Mouse (Mus musculus) adrenal gland, postnatal 4 days (tissue): ENCODE measurements around the gene Hoxa7. TPM values are rescaled to one million over a fixed set of nuclear protein-coding genes. Genes with fewer than 3 reads are reported as not detected.
A peak's percentile ranks its signal among the peaks of the same experiment; 100 is the strongest.

Experiments used
- DNase-seq, 2 experiments: peaks; one replicate each; pipeline ENCODE4 v3.0.0; 2021 to 2022; ENCODE audit warnings: low spot score in 2 of 2, mixed read lengths in 2 of 2
- total RNA-seq, 2 experiments: library from RNA; stranded (reverse); gene quantifications; 2 replicates each; pipeline ENCODE4 v1.2.3; 2021

The Hoxa7 gene
- total RNA-seq, 2 experiments from 2014 or later = 25.1 to 28.1 TPM

DNA sequence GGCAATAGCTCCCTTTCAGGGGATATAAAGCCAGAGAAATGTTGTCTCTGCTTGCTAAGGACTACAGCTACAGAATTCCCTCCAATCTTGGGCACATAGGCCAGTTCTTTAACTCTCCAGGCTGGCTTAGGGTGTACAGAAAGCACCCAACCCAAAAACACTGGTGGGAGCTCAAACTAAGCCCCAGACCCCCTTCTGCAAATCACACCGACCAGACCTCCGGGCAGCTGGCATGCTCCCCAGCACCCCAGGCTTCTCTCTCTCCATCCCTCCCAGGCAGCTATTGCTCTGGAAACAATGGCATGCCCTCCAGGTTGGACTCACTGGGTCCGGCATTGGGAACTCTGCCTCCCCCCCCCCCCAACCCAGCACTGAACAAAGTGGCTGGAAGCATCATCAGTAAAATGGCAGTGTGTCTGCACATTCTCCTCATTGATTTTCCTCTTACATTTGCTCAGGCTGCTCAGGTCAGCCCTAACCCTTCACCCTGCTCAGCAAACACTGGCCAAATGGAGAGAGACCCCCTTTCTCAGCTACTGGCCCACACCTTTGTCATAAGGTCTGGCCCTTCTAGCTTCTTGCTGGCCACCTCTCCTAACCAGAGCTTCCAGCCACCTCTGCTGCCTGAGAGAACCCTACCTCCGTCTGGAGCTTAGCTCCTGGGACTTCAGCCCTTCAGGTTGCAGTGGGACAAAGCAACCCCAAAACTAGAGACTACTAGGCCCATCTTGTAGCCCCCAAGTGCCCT is 42.6 kb downstream of the Hoxa7 start:
- DNase-seq = no peak

DNA sequence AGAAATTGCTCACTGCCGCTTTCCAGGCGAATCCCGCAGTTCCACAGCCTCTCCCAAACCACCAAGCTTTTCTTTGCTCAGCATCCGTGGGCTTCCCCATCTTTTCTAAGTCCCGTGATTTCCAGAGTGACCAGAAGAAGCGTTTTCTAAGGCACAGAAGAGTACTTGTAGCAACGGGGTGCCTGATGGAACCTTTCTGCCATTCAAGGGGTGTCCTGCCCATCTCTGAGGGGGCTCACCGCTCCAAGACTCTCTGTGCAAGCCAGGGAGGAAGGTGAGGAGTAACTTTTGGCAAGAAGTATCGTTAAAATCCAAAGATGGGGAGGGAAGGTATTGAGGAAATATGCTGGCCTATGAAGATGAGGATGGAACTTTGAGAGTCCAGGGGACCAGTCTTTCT is 43.8 kb downstream of the Hoxa7 start:
- DNase-seq = no peak

DNA sequence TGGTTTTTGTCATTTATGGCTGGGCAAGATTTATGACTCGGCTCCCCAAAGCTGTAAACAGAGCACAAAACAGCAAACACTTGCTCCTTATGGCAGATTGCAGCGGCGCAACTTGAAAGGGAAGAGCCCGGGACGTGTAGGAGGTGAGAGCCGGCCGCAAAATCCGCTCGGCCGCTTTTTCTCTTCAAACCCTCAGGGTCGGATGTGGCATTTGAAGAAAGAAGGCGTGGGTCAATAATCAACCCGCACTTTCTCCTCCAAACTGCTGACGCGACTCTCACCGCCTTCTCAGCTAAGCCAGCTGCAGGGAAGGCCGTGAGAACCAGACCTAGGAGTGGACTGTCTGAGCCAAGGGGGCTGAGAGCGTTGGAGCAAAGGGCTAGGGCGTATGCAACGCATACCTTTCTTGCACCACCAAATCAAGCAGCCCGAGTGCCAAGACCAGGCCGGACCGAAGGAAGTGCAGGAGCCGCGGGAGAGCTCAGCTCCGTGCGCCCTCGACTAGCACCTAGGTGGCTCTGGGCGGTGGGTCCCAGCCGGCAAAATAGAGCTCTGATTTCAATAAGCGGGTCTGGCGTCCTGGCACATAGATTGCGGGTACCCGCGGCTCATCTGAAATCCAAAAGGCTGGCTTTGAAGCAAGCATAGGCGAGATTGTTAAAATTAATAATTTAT is 44.5 kb downstream of the Hoxa7 start, which contains the start of gene 5730596B20Rik:
5730596B20Rik (plus strand) TSS at position 438 of the 675 bp plus-strand sequence.
- DNase-seq = no peak

DNA sequence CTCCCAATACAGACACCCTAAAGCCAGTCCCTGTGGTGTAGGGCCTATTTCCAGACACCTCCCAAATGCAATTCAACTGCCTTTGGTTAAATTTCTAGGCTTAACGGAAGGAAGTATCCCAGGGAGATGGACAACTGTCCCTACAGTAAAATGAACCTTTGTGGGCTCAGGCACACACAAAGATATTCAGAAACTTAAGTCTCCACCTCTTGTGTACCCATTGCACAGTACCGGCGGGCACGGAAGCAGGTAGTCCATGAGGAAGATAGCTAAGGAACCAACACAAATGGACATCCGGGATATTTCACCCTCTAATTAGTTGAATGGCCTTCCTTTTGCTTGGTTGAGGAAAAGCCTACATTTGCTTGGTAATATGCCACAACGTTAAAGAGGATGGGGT is 45.3 kb downstream of the Hoxa7 start:
- no peak for DNase-seq

DNA sequence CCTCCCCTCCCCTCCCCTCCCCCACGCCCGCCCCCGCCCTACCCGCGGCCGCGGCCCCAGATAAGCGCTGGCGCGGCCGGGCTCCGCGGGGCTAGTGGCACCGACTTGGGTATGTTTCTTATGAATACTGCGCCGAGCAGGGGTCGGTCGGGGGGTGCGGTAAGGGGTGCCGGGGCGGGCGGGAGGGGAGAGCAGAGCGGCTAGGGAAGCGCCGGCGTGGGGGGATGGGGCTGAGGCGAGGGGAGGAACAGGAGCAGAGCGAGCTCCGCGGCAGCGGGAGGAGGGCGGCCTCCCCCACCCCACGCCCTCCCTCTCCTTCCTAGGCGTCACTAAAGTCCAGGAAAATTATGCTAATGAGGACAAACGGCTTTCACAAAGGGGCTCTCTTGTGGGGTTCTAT is 45.8 kb downstream of the Hoxa7 start:
- no peak for DNase-seq

DNA sequence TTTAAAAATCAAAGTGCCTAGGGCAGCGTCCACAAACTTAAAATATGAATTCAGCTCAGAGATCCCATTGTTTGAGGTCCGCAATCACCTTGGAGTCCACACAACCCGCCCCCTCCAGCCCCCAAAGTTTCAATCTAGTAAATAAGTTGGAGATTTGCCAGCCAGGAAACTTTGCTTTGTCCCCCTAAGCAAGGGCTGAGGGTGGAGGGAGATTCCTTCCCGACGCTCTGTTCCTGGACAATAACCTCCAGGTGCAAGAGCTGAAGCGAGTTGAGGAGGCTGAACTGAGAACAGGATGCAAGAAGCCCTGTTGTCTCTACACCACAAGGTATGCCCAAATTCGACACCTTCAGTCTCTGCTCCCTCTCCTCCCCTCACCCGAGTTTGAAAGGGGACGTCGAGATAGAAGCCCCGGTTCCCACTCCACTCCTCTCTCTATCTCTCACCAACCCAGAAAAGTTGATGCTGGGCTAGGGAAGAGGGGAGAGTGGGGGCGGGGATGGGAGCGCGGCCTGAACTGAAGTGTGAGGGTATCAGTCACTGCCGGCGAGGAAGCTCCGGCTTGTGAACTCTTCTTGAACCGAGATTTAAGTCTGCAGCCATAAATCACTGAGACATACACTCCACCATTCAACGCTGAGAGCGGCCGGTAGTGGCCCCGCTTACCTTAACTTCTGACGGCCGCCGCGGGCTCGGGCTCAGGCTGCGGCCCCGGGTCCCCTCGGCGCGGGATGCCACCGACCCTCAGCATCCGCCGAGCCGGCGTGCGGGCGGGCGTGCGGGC is 46.5 kb downstream of the Hoxa7 start:
- no peak for DNase-seq

DNA sequence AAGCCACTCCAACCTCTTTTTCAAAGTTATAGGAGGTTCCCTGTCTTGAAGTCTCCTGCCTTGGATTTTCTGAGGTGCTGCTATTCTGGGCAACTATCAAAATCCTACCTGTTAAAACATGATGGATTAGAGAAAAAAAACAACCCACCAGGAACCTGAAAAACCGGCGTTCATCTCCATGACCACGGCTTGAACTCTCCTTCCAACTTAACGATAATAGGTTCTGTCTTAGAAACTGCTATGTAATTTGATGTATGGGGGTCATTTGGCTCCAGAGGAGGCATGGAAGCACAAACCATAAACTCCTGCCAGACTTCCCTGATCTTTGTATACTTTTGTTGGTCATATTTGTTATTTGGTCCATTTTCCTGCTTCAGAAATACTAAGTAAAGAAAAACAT is 48.0 kb downstream of the Hoxa7 start:
- DNase-seq = no peak

DNA sequence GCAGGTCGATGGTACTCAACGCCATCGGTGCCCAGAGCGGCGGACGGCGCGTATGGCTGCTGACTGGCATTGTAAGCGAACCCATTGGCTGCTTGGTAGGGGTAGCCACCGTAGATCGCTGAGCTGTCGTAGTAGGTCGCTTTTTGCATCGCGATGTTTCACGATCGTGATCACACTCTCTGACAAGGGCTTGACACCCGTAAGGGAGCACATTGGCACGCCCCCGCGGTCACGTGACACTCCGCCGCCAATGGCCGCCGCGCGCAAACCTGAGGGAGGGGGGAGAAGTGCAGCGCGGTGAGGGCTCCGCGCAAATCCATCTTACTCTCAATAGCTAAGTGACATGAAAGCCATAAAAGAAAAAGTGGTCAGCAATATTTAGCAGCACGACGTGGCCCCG is 49.2 kb downstream of the Hoxa7 start:
- peak; percentile 85 to 90 for DNase-seq

DNA sequence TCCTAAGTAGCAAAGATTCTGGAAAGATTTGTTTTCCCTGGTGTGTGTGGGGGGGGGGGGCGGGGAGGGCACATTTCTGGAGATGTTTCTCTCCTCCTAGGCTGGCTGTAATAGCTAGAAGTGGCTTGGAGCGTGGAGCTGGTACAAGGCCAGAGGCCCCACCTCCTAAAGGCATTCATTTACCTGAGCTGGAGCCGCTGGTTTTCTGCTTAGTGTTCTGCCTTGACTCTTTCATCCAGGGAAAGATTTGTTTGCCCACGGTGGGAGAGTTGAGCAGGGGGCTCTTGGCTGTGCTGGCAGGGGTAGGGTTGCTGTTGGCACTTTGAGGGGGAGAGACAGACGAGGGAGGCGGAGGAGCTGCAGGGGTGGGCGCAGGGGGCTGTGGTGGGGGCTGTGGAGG is 49.7 kb downstream of the Hoxa7 start:
- DNase-seq = no peak

DNA sequence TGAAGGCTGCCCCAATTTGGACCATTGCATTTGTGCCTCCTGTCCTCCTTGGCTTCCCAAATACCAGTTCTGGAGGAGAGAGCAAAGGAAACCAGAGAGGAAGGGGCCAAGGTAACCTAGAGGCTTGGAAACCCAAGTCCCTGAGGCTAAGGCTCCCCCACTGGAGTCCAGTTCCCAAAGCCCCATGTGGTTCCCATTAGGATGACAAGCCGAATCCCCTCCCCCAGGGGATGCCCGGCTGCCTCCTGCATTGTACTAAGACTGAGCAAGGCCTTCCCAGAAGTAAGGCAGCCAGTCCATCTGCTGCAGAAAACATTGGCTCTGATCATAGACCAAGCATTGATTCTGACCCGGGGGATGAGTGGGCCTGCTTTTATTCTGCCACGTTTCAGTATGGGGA is 50.3 kb downstream of the Hoxa7 start:
- no peak for DNase-seq

DNA sequence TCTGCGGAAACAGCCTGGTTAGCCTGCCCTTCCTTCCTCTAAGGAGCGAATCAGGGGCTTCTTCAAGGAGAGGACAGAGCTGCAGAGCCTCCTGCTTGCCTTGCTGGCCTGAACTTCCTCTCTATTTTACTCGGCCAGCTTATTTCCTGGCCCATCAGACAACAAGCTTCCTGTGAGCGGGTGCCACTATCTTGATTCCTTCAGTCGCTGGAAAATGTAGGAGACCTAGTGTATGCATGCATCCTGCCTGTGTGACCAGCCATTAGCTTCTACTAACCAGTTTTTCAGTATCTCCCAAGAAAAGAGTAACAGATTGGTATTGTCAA is 50.8 kb downstream of the Hoxa7 start:
- no peak for DNase-seq

DNA sequence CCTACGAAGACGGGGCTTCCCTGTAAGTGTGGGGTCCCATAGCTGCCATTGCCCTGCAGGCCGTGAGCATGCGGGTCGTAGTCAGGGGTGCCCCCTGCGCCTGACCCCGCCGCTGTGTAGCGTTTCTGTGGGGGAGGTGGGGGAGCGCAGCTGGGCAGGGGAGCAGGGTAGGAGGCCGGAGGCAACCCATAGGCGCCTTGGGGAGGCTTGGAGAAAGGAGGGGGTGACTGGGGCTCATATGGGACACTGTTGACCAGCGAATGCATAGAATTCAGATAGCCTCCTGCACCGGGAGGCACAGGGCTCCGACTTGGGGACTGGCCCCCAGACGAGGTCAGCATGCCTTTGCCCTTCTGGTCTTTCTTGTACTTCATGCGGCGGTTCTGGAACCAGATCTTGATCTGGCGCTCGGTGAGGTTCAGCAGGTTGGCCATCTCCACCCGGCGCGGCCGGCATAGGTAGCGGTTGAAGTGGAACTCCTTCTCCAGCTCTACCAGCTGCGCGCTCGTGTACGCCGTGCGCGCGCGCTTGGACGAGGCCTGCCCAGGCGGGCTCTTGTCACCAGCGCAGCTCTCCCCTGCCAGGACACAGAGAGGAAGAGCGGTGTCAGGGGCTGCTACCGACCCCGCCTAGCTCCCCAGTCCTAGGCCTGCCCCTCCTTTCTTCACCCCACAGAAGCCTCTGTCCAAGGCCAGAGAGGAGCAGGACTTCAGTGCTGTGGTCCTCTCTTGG is 51.3 kb downstream of the Hoxa7 start:
- peak in 1 of 2 experiments; percentile 37 for DNase-seq

DNA sequence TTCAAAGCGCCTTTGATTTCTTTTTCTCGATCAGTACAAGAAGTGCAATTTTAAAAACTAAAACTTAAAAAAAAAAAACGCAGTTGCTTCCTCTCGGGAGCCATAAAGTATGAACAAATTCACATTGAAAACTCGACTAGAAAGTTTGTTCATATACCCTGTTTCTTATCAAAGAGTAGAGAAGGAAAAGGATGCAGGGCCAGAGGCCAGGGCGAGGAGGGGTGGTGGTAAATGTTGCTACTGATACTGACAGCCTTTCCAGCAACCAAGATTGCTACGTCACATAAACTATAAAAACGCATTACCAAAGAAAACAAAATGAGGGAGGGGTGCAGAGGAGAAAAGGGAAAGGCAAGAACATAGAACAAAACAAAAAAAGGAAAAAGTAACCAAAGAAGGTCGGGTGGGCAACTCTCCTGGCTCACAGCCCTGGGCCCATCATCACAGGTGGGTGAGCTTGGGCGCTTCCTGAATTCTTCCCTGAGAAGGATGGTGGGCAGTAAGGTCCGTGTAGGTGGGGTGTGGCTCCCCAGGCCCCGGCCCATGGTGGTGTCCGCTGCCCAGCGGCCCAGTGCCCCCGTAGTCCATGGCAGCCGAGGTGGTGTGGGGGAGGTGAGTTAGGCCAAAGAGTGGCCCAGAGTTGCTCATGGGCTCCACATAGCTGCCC is 52.0 kb downstream of the Hoxa7 start:
- DNase-seq = no peak

DNA sequence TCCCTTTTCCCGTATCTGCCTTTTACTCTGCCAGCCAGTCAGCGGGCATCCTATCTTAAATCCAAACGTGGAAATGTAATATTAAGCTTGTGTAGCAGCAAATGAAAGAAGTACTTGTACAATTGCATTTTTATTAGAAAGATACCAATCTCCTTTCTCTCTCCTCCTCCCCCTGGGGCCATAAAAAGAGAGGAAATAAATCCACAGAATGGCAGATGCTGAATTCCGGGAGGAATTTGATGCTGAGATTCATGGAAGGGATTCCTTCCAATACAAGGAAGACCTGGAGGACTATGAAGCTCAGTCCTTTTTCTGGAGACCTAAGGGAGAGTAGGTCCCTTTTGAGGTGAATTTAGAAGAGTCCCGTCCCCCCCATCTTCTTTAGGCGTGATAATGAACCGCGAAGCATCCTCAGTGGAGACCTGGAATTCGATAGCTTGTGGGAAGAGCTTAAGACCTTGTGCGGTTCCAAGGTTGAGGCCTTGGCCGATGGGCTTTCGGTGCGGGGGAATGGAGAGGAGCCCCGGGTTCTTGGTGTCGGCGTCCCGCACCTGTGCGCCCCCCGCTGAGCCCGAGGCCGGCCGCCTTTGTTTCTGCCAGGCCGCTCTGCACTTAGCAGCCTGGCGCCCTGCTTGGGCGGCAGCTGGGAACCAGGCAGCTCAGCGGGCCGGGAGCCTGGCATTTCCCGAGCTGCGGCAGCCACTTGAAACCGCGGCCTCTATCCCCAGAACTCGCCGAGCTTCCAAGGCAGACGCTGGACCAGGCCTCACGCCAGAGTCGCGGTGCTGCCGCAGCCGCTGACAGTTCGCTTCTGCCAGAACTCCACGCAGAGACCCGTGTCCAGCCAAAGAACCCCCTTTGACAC is 53.2 kb downstream of the Hoxa7 start:
- DNase-seq = no peak

DNA sequence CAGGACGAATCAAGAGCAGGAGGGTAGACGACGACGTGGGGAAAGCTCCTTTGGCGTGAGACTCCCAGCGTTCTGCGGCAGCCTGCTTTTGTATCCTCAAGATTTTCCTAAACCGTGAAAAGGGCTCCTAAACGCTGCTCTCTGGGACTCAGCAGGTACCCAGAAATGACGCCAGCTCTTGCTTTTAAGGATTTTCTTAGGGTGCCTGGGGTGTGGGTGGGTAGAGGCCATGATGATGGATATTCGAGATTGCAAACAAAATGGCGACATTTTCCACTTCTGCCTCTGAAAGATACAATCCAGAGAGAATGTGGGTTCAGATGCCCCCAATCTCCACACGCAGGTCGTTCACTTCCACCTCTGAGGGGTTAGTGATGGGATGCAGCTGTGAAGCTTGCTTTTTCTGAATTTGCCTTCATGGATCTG is 53.9 kb downstream of the Hoxa7 start:
- no peak for DNase-seq

DNA sequence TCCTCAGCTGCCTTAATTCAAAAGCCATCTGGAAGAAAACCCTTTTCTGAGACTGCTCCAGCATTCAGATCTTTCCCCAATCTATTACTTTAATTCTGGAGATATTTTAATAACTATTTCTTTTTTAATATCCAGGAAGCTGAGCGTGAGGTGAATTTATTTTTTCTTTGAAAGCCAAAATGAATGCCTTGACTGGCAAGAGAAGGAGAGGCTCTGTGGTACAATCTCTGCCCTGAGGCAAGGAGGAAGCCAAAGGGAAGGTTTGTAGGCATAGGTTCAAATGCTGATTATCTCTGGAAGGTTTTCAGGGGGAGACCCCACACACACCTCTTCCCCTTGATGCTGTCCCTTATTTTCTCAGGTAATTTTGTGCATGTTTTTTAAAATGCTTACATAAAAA is 54.5 kb downstream of the Hoxa7 start:
- DNase-seq = no peak

DNA sequence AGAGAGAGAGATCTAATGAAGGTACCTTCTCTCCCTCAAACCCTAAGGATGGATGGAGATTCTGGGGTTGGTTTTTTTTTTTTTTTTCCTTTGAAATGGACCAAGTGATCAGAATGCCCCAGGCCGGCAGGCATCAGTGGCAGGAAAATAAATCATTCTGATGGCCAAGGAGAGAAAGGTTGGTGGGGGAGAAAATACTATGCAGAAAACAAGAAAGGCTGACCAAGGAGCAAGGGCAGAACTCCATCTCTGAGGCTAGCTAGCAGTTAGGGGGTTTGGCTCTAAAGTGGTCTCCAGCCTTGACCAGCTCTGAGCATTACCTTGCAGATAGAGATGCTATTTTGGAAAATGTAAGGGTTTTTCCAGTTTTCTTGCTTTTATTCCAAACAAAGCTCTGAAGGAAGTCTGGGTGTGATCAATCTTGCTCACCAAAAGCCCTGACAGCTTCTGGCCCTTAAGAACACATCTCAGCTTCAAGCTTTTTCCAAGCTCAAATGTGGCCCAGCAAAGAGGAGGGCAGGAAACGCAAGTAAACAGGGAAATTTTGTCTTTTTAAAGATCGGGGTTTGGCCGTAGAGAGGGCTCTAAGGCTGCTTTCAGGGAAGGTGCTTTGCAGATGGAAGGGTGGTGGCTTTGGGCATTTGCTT is 55.1 kb downstream of the Hoxa7 start:
- no peak for DNase-seq

DNA sequence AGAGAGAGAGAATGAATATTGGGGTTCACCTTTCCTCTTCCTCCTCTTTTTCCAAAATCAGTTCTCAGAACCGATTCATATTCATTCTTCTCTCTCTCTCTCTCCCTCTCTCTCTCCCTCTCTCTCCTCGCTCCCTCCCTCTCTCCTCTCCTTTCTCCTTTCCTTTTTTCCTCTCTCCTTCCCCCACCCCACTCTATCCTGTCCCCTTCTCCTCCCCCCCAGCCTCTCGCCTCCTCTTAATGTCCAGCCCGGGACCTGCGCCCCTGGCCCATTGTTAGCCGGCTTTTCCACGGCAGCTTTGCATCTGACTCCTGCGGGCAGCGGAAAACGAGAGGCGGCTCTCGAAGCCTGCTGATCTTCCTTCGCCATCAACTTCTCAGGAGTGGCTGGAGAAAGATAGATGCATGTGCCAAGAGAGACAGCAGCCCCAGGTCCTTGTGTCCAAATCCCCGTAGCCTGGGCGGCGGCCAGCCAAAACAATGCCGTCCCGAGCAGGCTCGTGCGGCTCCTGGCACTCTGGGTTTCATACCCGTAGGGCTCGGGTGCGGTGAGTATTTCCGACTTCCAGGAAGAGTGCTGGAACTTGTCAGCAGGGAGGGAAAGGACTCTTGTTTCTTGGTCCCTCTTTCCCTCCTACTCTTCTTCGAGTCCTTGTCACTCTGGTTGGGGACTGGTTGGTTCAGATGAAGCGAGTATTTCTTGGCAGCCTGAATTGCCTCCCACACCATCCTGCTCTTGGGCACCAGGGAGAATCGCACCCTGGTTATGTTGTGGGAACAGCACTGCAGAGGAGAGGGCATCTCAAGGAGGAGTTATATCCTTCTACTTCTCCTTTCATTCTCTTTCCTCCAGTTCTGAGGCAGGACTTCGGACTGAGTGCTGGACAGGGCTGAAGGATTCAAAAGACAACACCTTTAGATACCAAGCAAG is 55.9 kb downstream of the Hoxa7 start:
- no peak for DNase-seq
